Mouse (Mus musculus): ENCODE data around the gene Cd40. TPM values are rescaled to one million over a fixed set of nuclear protein-coding genes. Genes with fewer than 3 reads are reported as not detected.
A peak's percentile ranks its signal among the peaks of the same experiment; 100 is the strongest.

Gene Cd40
- polyA plus RNA-seq (2016; fragmentation: Nextera tagmentation; extraction: Ambion mirVana), result 5.2 and 6.5 TPM in 2 replicates

GRCm38 (mm10) chr2:165054888-165055852 lies at the start of gene Cd40:
Cd40 (plus strand) TSS chr2:165055627.
- Histone ChIP-seq H3K4me2 (replicated peaks) (peak within 1 kb of the TSS; percentile 45), H3K4me3 (peak within 1 kb of the TSS; percentile 21), H3K36me3 (no peaks in the 10 kb centered on the region), H3K9me3 (no peaks in the 10 kb centered on the region), H3K4me1 (peaks cover 12% of the 10 kb centered on the region; the same call in 1 of the 2 replicates), H3K9ac (no peak within 1 kb of the TSS), H3K27ac (no peak within 1 kb of the TSS), H3K27me3 (0 out of 2 replicates have a peak, but pooled peaks cover 14% of the 10 kb centered on the region)
- WGBS, result 12% methylated on average over 25 of the region's 25 CpGs
- ATAC-seq (ENCODE audit: insufficient number of reproducible peaks, insufficient read depth, low FRiP score, low TSS enrichment), result 0 out of 2 replicates have a peak, but pooled peaks have one; percentile 43

- Histone ChIP-seq H3K36me3 (peaks cover 100% of the 10 kb centered on the region), H3K4me1 (no peaks in the 10 kb centered on the region)
Measured at GRCm38 (mm10) chr2:165006813-165007212, 48.6 kb upstream of the Cd40 start.

DNA sequence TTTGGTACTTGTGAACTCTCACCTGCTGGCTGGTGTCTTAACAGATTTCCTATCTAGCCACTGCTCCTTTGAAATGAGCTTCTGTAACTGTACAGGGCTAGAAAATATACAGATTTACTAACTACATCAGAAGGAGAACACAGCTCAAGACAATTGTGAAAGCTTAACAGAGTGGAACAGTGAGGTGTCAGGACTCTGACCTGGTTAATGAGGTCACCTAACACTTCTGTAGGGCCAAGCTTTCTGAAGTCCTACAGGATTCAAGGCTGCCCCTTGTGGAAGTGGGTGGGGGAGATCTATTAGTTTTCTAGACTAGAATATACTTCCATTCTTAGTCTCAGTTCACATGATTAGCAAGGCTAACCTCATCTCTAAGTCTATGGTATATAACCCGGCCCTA lies 47.4 kb upstream of the Cd40 start:
- ATAC-seq (ENCODE audit: insufficient number of reproducible peaks, insufficient read depth, low FRiP score, low TSS enrichment), result no peak
- Histone ChIP-seq H3K27me3 (no peaks in the 10 kb centered on the region), H3K9me3 (no peaks in the 10 kb centered on the region), H3K4me2 (replicated peaks) (no peak overlapping the region), H3K36me3 (peaks cover 99% of the 10 kb centered on the region), H3K4me3 (no peak overlapping the region), H3K9ac (no peak overlapping the region), H3K27ac (no peak overlapping the region), H3K4me1 (no peaks in the 10 kb centered on the region)
- WGBS, result 97% methylated on average over 1 of the region's 1 CpGs

More at GRCm38 (mm10) chr2:165006813-165007212, 48.6 kb upstream of the Cd40 start:
- H3K4me3 ChIP-seq, result no peak overlapping the region
- no peaks in the 10 kb centered on the region for H3K27me3 ChIP-seq
- H3K9me3 ChIP-seq, result no peaks in the 10 kb centered on the region
- no peak overlapping the region for H3K27ac ChIP-seq
- ATAC-seq (ENCODE audit: insufficient number of reproducible peaks, insufficient read depth, low FRiP score, low TSS enrichment), result no peak
- H3K9ac ChIP-seq, result no peak overlapping the region
- WGBS, result 91% methylated on average over 4 of the region's 4 CpGs
- no peak overlapping the region for H3K4me2 ChIP-seq (replicated peaks)

DNA sequence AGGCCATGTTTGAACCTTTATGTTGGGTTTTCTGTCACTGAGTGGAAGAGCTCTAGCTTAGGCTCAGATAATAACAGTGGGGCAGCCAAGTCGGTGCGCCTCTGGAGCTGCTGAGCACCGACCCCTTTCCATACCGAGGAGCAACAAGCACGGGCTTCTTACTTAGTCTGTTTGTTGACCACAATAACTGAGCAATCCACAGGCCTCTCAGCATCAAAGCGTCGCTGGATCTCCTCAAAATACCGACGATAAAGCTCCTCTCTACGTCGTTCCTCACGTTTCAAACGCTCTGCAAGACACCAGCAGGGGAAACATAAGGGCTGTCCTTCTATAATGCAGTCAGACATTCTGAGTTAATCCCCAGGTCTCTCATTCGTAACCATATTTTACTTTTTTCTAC lies 46.3 kb upstream of the Cd40 start:
- Histone ChIP-seq H3K4me3 (no peak overlapping the region), H3K4me2 (replicated peaks) (no peak overlapping the region), H3K27ac (no peak overlapping the region), H3K4me1 (no peaks in the 10 kb centered on the region), H3K9ac (no peak overlapping the region), H3K36me3 (peaks cover 92% of the 10 kb centered on the region), H3K9me3 (no peaks in the 10 kb centered on the region), H3K27me3 (no peaks in the 10 kb centered on the region)
- no peak for ATAC-seq (ENCODE audit: insufficient number of reproducible peaks, insufficient read depth, low FRiP score, low TSS enrichment)
- 98% methylated on average over 14 of the region's 14 CpGs for WGBS

DNA sequence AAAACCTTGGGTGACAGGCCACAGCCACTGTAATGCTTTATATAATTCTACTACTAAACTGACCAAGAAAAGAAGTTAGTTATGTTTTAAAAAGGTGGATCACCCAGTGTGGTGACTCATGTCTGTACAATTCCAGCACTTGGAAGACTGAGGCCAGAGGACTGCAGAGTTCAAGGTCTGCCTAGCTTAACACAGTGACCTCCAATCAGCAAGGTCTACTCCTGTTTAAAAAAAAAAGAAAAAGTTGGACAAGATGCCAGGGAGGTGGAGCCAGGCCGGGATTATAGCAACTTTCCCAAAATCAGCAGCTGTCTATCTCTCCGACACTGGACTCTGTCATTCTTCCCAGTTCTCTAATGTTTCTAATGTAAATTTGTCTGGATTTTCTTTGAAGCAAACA lies 45.8 kb upstream of the Cd40 start:
- H3K27ac ChIP-seq, result no peak overlapping the region
- no peak for ATAC-seq (ENCODE audit: insufficient number of reproducible peaks, insufficient read depth, low FRiP score, low TSS enrichment)
- H3K36me3 ChIP-seq, result peaks cover 88% of the 10 kb centered on the region
- no peak overlapping the region for H3K9ac ChIP-seq
- no peaks in the 10 kb centered on the region for H3K9me3 ChIP-seq
- no peak overlapping the region for H3K4me3 ChIP-seq
- no peaks in the 10 kb centered on the region for H3K4me1 ChIP-seq
- H3K4me2 ChIP-seq (replicated peaks), result no peak overlapping the region
- 94% methylated on average over 2 of the region's 2 CpGs for WGBS
- no peaks in the 10 kb centered on the region for H3K27me3 ChIP-seq

GRCm38 (mm10) chr2:165010351-165010750 lies 45.1 kb upstream of the Cd40 start:
- Histone ChIP-seq H3K4me2 (replicated peaks) (no peak overlapping the region), H3K9ac (no peak overlapping the region), H3K4me1 (no peaks in the 10 kb centered on the region), H3K36me3 (peaks cover 80% of the 10 kb centered on the region), H3K27ac (no peak overlapping the region), H3K4me3 (no peak overlapping the region), H3K9me3 (no peaks in the 10 kb centered on the region), H3K27me3 (no peaks in the 10 kb centered on the region)
- 83% methylated on average over 10 of the region's 10 CpGs for WGBS
- no peak for ATAC-seq (ENCODE audit: insufficient number of reproducible peaks, insufficient read depth, low FRiP score, low TSS enrichment)

- H3K9ac ChIP-seq, result no peak overlapping the region
- peaks cover 47% of the 10 kb centered on the region for H3K36me3 ChIP-seq
- H3K27ac ChIP-seq, result no peak overlapping the region
- WGBS, result 96% methylated on average over 5 of the region's 5 CpGs
- no peaks in the 10 kb centered on the region for H3K4me1 ChIP-seq
- H3K27me3 ChIP-seq, result no peaks in the 10 kb centered on the region
- H3K9me3 ChIP-seq, result no peaks in the 10 kb centered on the region
- no peak overlapping the region for H3K4me3 ChIP-seq
- no peak overlapping the region for H3K4me2 ChIP-seq (replicated peaks)
- ATAC-seq (ENCODE audit: insufficient number of reproducible peaks, insufficient read depth, low FRiP score, low TSS enrichment), result no peak
Measured at GRCm38 (mm10) chr2:165014935-165015334, 40.5 kb upstream of the Cd40 start.

DNA sequence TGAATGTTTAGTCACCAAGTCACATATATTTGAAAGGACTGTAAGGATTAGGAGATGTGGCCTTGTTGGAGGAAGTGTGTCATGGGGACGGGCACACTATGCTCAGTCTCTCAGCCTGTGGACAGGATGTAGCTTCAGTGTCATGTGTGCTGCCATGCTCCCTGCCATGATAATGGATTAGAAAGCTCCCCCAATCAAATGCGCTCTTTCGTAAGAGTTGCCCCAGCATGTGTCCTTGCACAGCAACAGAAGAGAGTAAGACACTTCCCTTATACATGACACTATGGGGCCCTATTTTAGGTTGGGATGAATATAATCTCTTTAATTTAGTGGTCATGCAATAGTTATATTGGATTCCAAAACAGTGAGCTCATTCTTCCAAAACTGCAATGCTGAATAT lies 34.9 kb upstream of the Cd40 start:
- no peak for ATAC-seq (ENCODE audit: insufficient number of reproducible peaks, insufficient read depth, low FRiP score, low TSS enrichment)
- 91% methylated on average over 3 of the region's 3 CpGs for WGBS
- H3K27me3 ChIP-seq, result no peaks in the 10 kb centered on the region
- H3K36me3 ChIP-seq, result peaks cover 27% of the 10 kb centered on the region
- H3K4me3 ChIP-seq, result no peak overlapping the region
- H3K9ac ChIP-seq, result no peak overlapping the region
- no peaks in the 10 kb centered on the region for H3K4me1 ChIP-seq
- no peaks in the 10 kb centered on the region for H3K9me3 ChIP-seq
- no peak overlapping the region for H3K4me2 ChIP-seq (replicated peaks)
- no peak overlapping the region for H3K27ac ChIP-seq

DNA sequence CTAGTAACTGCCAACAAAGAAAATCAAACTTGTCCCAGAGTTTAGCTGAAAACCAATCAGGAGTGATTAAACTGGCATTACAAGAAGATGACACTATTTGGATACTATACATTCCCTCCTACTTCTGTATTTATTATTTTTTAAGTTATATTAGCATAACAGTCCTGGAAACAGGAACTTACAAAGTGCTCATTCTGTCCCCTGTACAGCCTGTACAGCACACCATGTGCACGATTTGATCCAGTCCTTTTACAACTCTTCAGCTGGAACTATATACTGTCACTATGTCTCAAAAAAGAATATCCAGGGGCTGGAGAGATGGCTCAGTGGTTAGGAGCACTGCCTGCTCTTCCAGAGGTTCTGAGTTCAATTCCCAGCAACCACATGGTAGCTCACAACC lies 28.3 kb upstream of the Cd40 start:
- Histone ChIP-seq H3K9ac (no peak overlapping the region), H3K27ac (no peak overlapping the region), H3K4me3 (no peak overlapping the region), H3K27me3 (no peaks in the 10 kb centered on the region), H3K4me1 (peaks cover 5% of the 10 kb centered on the region), H3K9me3 (no peaks in the 10 kb centered on the region), H3K4me2 (replicated peaks) (no peak overlapping the region), H3K36me3 (peaks cover 7% of the 10 kb centered on the region)
- no peak for ATAC-seq (ENCODE audit: insufficient number of reproducible peaks, insufficient read depth, low FRiP score, low TSS enrichment)
- 84% methylated on average over 1 of the region's 1 CpGs for WGBS

DNA sequence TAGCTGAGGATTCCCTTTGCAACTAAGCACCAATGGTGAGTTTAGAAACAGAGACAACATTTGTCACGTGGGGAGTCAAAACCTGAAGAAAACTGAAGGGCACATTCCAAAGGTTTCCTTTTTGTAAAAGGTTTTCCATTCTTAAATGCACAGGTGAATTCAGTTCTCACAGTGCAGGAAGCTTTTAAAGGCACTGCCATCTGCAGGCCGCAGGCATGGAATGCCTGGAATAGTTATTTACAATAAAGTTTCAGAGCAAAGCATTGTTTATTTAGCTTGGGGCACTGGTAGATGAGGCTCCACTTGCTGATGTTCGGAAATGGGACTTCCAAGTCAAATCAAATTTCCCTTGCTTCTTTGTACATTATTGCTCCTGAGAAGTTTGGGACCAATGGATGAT lies 22.9 kb upstream of the Cd40 start:
- peaks cover 22% of the 10 kb centered on the region for H3K4me1 ChIP-seq
- H3K27me3 ChIP-seq, result no peaks in the 10 kb centered on the region
- peak overlapping the region; percentile 79 for H3K4me2 ChIP-seq (replicated peaks)
- no peaks in the 10 kb centered on the region for H3K36me3 ChIP-seq
- no peak overlapping the region for H3K9ac ChIP-seq
- no peaks in the 10 kb centered on the region for H3K9me3 ChIP-seq
- no peak for ATAC-seq (ENCODE audit: insufficient number of reproducible peaks, insufficient read depth, low FRiP score, low TSS enrichment)
- H3K27ac ChIP-seq, result no peak overlapping the region
- 47% methylated on average over 3 of the region's 3 CpGs for WGBS
- peak overlapping the region; percentile 3; the same call in 1 of the 2 replicates for H3K4me3 ChIP-seq

GRCm38 (mm10) chr2:165033306-165033705 lies 22.1 kb upstream of the Cd40 start:
- H3K4me1 ChIP-seq, result peaks cover 22% of the 10 kb centered on the region
- peak overlapping the region; percentile 92 for H3K9ac ChIP-seq
- H3K9me3 ChIP-seq, result no peaks in the 10 kb centered on the region
- WGBS, result 45% methylated on average over 6 of the region's 6 CpGs
- no peak for ATAC-seq (ENCODE audit: insufficient number of reproducible peaks, insufficient read depth, low FRiP score, low TSS enrichment)
- H3K27me3 ChIP-seq, result no peaks in the 10 kb centered on the region
- peak overlapping the region; percentile 95 for H3K4me3 ChIP-seq
- peak overlapping the region; percentile 79 for H3K4me2 ChIP-seq (replicated peaks)
- H3K27ac ChIP-seq, result no peak overlapping the region
- H3K36me3 ChIP-seq, result no peaks in the 10 kb centered on the region

All from embryonic facial prominence, embryonic 12.5 days (tissue).